Comparison of ENCODE assay signal across 18 mouse cellular contexts in genomic region chr2:70835209-70835608, GRCm38 (mm10).
"Had no signal": no experiment of that assay in that cellular context is flagged by ENCODE, and none has a peak within 500 bp of the region (broad histone marks: within the 10 kb centered on the region; RNA-seq: fewer than 3 reads in every experiment).

No protein-coding gene starts in this region.

- H3K4me3 ChIP-seq: kidney, embryonic 15.5 days; midbrain, embryonic 12.5 days; myocyte had no signal

- H3K27ac ChIP-seq: kidney, embryonic 15.5 days; macrophage; midbrain, embryonic 12.5 days; stomach, postnatal 0 days had no signal

- H3K36me3 ChIP-seq: kidney, embryonic 15.5 days; midbrain, embryonic 12.5 days had no signal

- H3K4me2 ChIP-seq: kidney, embryonic 15.5 days; liver, embryonic 11.5 days; lung, embryonic 14.5 days; midbrain, embryonic 12.5 days had no signal

- ATAC-seq: intestine, postnatal 0 days; lung, postnatal 0 days; midbrain, embryonic 16.5 days had no signal

- H3K27me3 ChIP-seq: kidney, embryonic 15.5 days had no signal

- H3K9ac ChIP-seq: kidney, embryonic 15.5 days; lung, embryonic 14.5 days; midbrain, embryonic 12.5 days had no signal

- H3K9me3 ChIP-seq: kidney, embryonic 15.5 days; midbrain, embryonic 12.5 days had no signal

- DNase-seq: kidney, adult 2 months; kidney, postnatal 10 days; kidney, postnatal 36 days; layer of hippocampus, adult 9-11 months; lung, embryonic 14.5 days; right cerebral cortex, adult 18-20 months; right cerebral cortex, postnatal 14 days; right cerebral cortex, postnatal 4 days; thymus, postnatal 36 days had no signal
